Mouse (Mus musculus) cerebellum, adult 2 months (tissue): ENCODE measurements around the gene Myt1l. TPM values are rescaled to one million over a fixed set of nuclear protein-coding genes. Genes with fewer than 3 reads are reported as not detected.

ENCODE experiments used
- DNase-seq, 2 experiments: peaks; one replicate each; pipeline ENCODE4 v3.0.0; 2021
- H3K27ac ChIP-seq: fragments of 200-500 bp; 2 replicates; pipeline ENCODE4 v1.5.1; 2012; ENCODE audit warnings: low read length, control low read depth, inconsistent platforms; ENCODE audit not compliant: insufficient read depth
- H3K27me3 ChIP-seq: fragments of 200-500 bp; 2 replicates; pipeline ENCODE4 v1.6.1; 2012; ENCODE audit warnings: inconsistent platforms, mild to moderate bottlenecking, low read length, moderate library complexity; ENCODE audit not compliant: control insufficient read depth, insufficient read depth
- H3K4me1 ChIP-seq: fragments of 200-500 bp; 2 replicates; pipeline ENCODE4 v1.6.1; 2011; ENCODE audit warnings: low read length; ENCODE audit not compliant: control insufficient read depth, insufficient read depth
- H3K4me3 ChIP-seq: fragments of 200-500 bp; replicated peaks from 2 replicates; pipeline ENCODE3; 2011; ENCODE audit warnings: mild to moderate bottlenecking, low read depth, low read length, control low read depth; ENCODE audit not compliant: insufficient read depth
- CTCF ChIP-seq: fragments of 200-500 bp; IDR thresholded peaks from 2 replicates; pipeline ENCODE4 v1.5.1; 2011; ENCODE audit warnings: low read depth, mild to moderate bottlenecking, control low read depth, low read length, moderate library complexity, borderline replicate concordance; ENCODE audit not compliant: insufficient read depth
- POLR2A ChIP-seq: fragments of 200-500 bp; IDR thresholded peaks from 2 replicates; pipeline ENCODE4 v1.6.1; 2011; ENCODE audit warnings: low read length, control low read depth, borderline replicate concordance; ENCODE audit not compliant: insufficient read depth
- WGBS: fragments of 180-500 bp; shearing (Covaris S2); methylation state at CpG from one replicate; pipeline ENCODE4 v1.1.7; 2018; 5-methylcytosine and 5-hydroxymethylcytosine counted together
- polyA plus RNA-seq: library from polyadenylated mRNA; depleted of rRNA; stranded (reverse); fragments of >200 nt; gene quantifications from 2 replicates; pipeline ENCODE4 v1.2.3, GENCODE M21; 2012

Gene Myt1l
- polyA plus RNA-seq, 1 experiment: 43.8 TPM

- peaks cover 6% of the 10 kb centered on the region for H3K4me1 ChIP-seq
- 97% methylated on average over 1 of the region's 1 CpGs for WGBS
- no peak overlapping the region for H3K4me3 ChIP-seq
- no peaks in the 10 kb centered on the region for H3K27me3 ChIP-seq
- no peak overlapping the region for H3K27ac ChIP-seq
- no peak for DNase-seq
- TF ChIP-seq POLR2A (no peak), CTCF (no peak)
These were observed 404.8 kb downstream of the Myt1l start for GRCm38 (mm10) chr12:29932951-29933350.

- no peak for DNase-seq
- 90% methylated on average over 2 of the region's 2 CpGs for WGBS
- H3K27me3 ChIP-seq: no peaks in the 10 kb centered on the region
- no peak overlapping the region for H3K4me3 ChIP-seq
- no peak overlapping the region for H3K27ac ChIP-seq
- TF ChIP-seq CTCF (no peak), POLR2A (no peak)
- H3K4me1 ChIP-seq: peaks cover 6% of the 10 kb centered on the region
These were observed 405.3 kb downstream of the Myt1l start for GRCm38 (mm10) chr12:29933501-29933900.

- H3K4me1 ChIP-seq: peaks cover 6% of the 10 kb centered on the region
- TF ChIP-seq CTCF (no peak), POLR2A (no peak)
- WGBS: 35% methylated on average over 8 of the region's 8 CpGs
- no peak overlapping the region for H3K4me3 ChIP-seq
- H3K27ac ChIP-seq: no peak overlapping the region
- no peaks in the 10 kb centered on the region for H3K27me3 ChIP-seq
- DNase-seq: peak in 1 of 2 experiments; percentile 27
These were observed 406.0 kb downstream of the Myt1l start for GRCm38 (mm10) chr12:29934120-29934581.

GRCm38 (mm10) chr12:29937308-29937707 is 409.1 kb downstream of the Myt1l start, which contains the start of gene Pxdn:
Gene Pxdn (plus strand): TSS chr12:29937608.
- H3K4me1 ChIP-seq: peaks cover 6% of the 10 kb centered on the region
- DNase-seq: no peak
- TF ChIP-seq CTCF (no peak), POLR2A (no peak)
- no peaks in the 10 kb centered on the region for H3K27me3 ChIP-seq
- H3K27ac ChIP-seq: no peak within 1 kb of the TSS
- WGBS: 56% methylated on average over 8 of the region's 8 CpGs
- peak within 1 kb of the TSS; percentile 49 for H3K4me3 ChIP-seq

GRCm38 (mm10) chr12:29937851-29938375 is 409.7 kb downstream of the Myt1l start:
- peak in 1 of 2 experiments; percentile 19 for DNase-seq
- TF ChIP-seq CTCF (no peak), POLR2A (no peak)
- Histone ChIP-seq H3K27me3 (no peaks in the 10 kb centered on the region), H3K4me3 (peak overlapping the region; percentile 49), H3K4me1 (peaks cover 6% of the 10 kb centered on the region), H3K27ac (no peak overlapping the region)
- WGBS: 1% methylated on average over 48 of the region's 49 CpGs

- no peak overlapping the region for H3K27ac ChIP-seq
- WGBS: 2% methylated on average over 40 of the region's 40 CpGs
- peaks cover 6% of the 10 kb centered on the region for H3K4me1 ChIP-seq
- no peak for TF ChIP-seq CTCF
- no peak for TF ChIP-seq POLR2A
- peak in 1 of 2 experiments; percentile 15 for DNase-seq
- H3K4me3 ChIP-seq: peak overlapping the region; percentile 49
- H3K27me3 ChIP-seq: no peaks in the 10 kb centered on the region
These were observed 410.3 kb downstream of the Myt1l start for GRCm38 (mm10) chr12:29938376-29939041.

- peaks cover 2% of the 10 kb centered on the region for H3K4me1 ChIP-seq
- no peak for DNase-seq
- 51% methylated on average over 8 of the region's 8 CpGs for WGBS
- H3K4me3 ChIP-seq: no peak overlapping the region
- TF ChIP-seq POLR2A (no peak), CTCF (no peak)
- H3K27me3 ChIP-seq: no peaks in the 10 kb centered on the region
- H3K27ac ChIP-seq: no peak overlapping the region
These were observed 411.1 kb downstream of the Myt1l start for GRCm38 (mm10) chr12:29939261-29939671.

- Histone ChIP-seq H3K27me3 (no peaks in the 10 kb centered on the region), H3K27ac (no peak overlapping the region), H3K4me1 (no peaks in the 10 kb centered on the region), H3K4me3 (no peak overlapping the region)
- DNase-seq: no peak
- 88% methylated on average over 2 of the region's 2 CpGs for WGBS
- TF ChIP-seq CTCF (no peak), POLR2A (no peak)
These were observed 414.3 kb downstream of the Myt1l start for GRCm38 (mm10) chr12:29942435-29942834.
